Mouse (Mus musculus) kidney, adult 2 months (tissue): ENCODE measurements around the gene Ap3b1.

Source experiments
- CTCF ChIP-seq: fragments of 200-500 bp; conservative IDR thresholded peaks from 2 replicates; pipeline ENCODE4 v1.5.1; 2011; ENCODE audit warnings: low read depth, mild to moderate bottlenecking, control low read depth, low read length, moderate library complexity, mixed read lengths; ENCODE audit not compliant: insufficient read depth, insufficient read length
- POLR2A ChIP-seq: fragments of 200-500 bp; IDR thresholded peaks from one replicate; pipeline ENCODE4 v1.6.1; 2011; ENCODE audit warnings: low read depth, low read length, control low read depth

GRCm38 (mm10) chr13:94454131-94454530 is 95.4 kb downstream of the Ap3b1 start:
- no peak for TF ChIP-seq CTCF
- no peak for TF ChIP-seq POLR2A
